Mouse (Mus musculus) thymus, adult 2 months (tissue): ENCODE measurements around the gene Dtx3.

Experiments used
- CTCF ChIP-seq: fragments of 200-500 bp; IDR thresholded peaks from 2 replicates; pipeline ENCODE4 v1.5.1; 2012; ENCODE audit warnings: mild to moderate bottlenecking, control low read depth, low read length, moderate library complexity, borderline replicate concordance; ENCODE audit not compliant: control insufficient read depth, poor library complexity, insufficient read depth; ENCODE audit errors: extremely low read depth
- POLR2A ChIP-seq: fragments of 200-500 bp; IDR thresholded peaks from 2 replicates; pipeline ENCODE4 v1.6.1; 2012; ENCODE audit warnings: mild to moderate bottlenecking, low read length, control low read depth, moderate library complexity; ENCODE audit not compliant: control insufficient read depth, poor library complexity, insufficient read depth; ENCODE audit errors: extremely low read depth

DNA sequence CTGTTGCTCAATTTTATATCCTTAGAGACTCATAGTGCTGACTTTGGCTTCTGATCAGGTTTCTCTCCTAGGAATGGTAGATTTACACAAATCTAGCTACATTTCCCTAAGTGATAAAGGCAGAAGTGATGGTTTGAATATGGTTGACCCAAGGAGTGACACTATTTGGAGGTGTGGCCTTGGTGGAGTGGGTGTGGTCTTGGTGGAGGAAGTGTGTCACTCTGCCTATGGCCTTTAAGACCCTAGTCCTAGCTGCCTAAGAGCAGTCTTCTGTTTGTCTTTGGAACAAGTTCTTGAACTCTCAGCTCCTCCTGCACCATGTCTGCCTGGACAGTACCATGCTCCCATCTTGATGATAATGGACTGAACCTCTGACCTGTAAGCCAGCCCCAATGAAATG, 21.6 kb upstream of the Dtx3 start:
- TF ChIP-seq CTCF (no peak), POLR2A (no peak)
